In genomic region chr9:62569121-62569520, GRCm38 (mm10) we compare ENCODE assay signal across 14 mouse cellular contexts. TPM values are rescaled to one million over a fixed set of nuclear protein-coding genes. Genes with fewer than 3 reads are reported as not detected.
DNase-seq lines count a peak whose midpoint lies in the region; ATAC-seq and TF ChIP-seq lines count a peak whose summit lies in the region.
"Had no signal": no experiment of that assay in that cellular context is flagged by ENCODE, and none has a peak within 500 bp of the region (broad histone marks: within the 10 kb centered on the region; RNA-seq: fewer than 3 reads in every experiment).

No protein-coding gene starts in this region.

- peak; percentile 50 for DNase-seq in kidney, postnatal 10 days
- peak; percentile 41 for DNase-seq in Patski (ENCODE audit: low read depth, low spot score)
- DNase-seq in adrenal gland, postnatal 25 days: peak; percentile 75
- peak; percentile 53 to 73 for DNase-seq in heart, postnatal 14 days
- DNase-seq in natural killer cell, adult 2 months (ENCODE audit: low spot score in 2 of 2): no peak
- no peak for DNase-seq in embryo, embryonic 11 days
- DNase-seq in thymus, postnatal 25 days: no peak
- DNase-seq: cerebellum, adult 9-10 months; forebrain, postnatal 0 days; spleen, adult 18-20 months had no signal

- H3K27ac ChIP-seq in kidney, embryonic 15.5 days: no peak overlapping the region
- H3K27ac ChIP-seq: embryonic facial prominence, embryonic 13.5 days; intestine, embryonic 15.5 days had no signal

- POLR2A ChIA-PET in Patski (lab: Charles Lee): no interaction called here

- TF ChIP-seq CTCF in Patski (IDR thresholded peaks at IDR 0.05): no peak

- no peak overlapping the region for H3K9ac ChIP-seq in kidney, embryonic 15.5 days
- H3K9ac ChIP-seq: embryonic facial prominence, embryonic 13.5 days; forebrain, postnatal 0 days; intestine, embryonic 15.5 days had no signal

- no peaks in the 10 kb centered on the region for H3K27me3 ChIP-seq in kidney, embryonic 15.5 days
- no peaks in the 10 kb centered on the region for H3K27me3 ChIP-seq in Patski
- H3K27me3 ChIP-seq: embryonic facial prominence, embryonic 13.5 days; intestine, embryonic 15.5 days had no signal

- H3K36me3 ChIP-seq in kidney, embryonic 15.5 days: no peaks in the 10 kb centered on the region
- H3K36me3 ChIP-seq: embryonic facial prominence, embryonic 13.5 days; intestine, embryonic 15.5 days had no signal

- CTCF ChIA-PET in Patski (lab: Charles Lee): interaction anchor here (0.8 kb wide), 1 partner anchor 18 kb away, joined by 3 read pairs; no protein-coding TSS in a partner anchor

- WGBS in kidney, embryonic 15.5 days: 83% methylated on average over 6 of the region's 6 CpGs

- no peak for ATAC-seq in kidney, embryonic 15.5 days (replicated peaks; ENCODE audit: low FRiP score)
- ATAC-seq in Patski: no peak
- ATAC-seq: CD4-positive, CD25-positive, alpha-beta regulatory T cell, adult 4 months; forebrain, postnatal 0 days; intestine, embryonic 15.5 days had no signal

- in situ Hi-C loops in Patski (cut with MboI; ENCODE audit: low pct_unique_long_range_greater_than_20kb): loop anchor here (10.0 kb wide), 1 partner anchor 56 kb away; no protein-coding TSS in a partner anchor

- intact Hi-C loops in heart, postnatal 14 days (cut with DNase I): no loop called here

- H3K4me1 ChIP-seq in kidney, embryonic 15.5 days: no peaks in the 10 kb centered on the region
- H3K4me1 ChIP-seq: embryonic facial prominence, embryonic 13.5 days; intestine, embryonic 15.5 days had no signal

- H3K4me2 ChIP-seq in kidney, embryonic 15.5 days: no peak overlapping the region
- H3K4me2 ChIP-seq: embryonic facial prominence, embryonic 13.5 days; intestine, embryonic 15.5 days had no signal

- H3K9me3 ChIP-seq in kidney, embryonic 15.5 days (replicated peaks): 0 out of 2 replicates have a peak, but pooled peaks cover 4% of the 10 kb centered on the region
- H3K9me3 ChIP-seq: embryonic facial prominence, embryonic 13.5 days; intestine, embryonic 15.5 days had no signal

- H3K4me3 ChIP-seq in kidney, embryonic 15.5 days (replicated peaks): no peak overlapping the region
- H3K4me3 ChIP-seq: embryonic facial prominence, embryonic 13.5 days; intestine, embryonic 15.5 days had no signal

RNA-seq across cellular contexts. Expression of gene Coro2b, which starts 32.3 kb away (rescaled TPM):
- 16.8 and 19.1 TPM in 2 replicates for polyA plus RNA-seq in kidney, embryonic 15.5 days (2015; fragmentation: Nextera tagmentation; extraction: Ambion mirVana)
- polyA plus RNA-seq in Patski (2021): 2.0 TPM
- 16.2 and 20.4 TPM in 2 replicates for total RNA-seq in adrenal gland, postnatal 25 days (2021)
- total RNA-seq in heart, postnatal 14 days (2021): 10 to 100 TPM; 15.7 to 16.5 TPM

Comparison
In these comparisons a context has a peak if more than half of its experiments do, and no peak if none do; other contexts are left out.
1. DNase-seq: peak in kidney, postnatal 10 days (single experiment), Patski (single experiment), adrenal gland, postnatal 25 days (single experiment) and heart, postnatal 14 days (2 of 2); none in natural killer cell, adult 2 months (0 of 2), embryo, embryonic 11 days (single experiment) and thymus, postnatal 25 days (single experiment).